Mouse (Mus musculus): Measurements from ENCODE around the gene Hnrnpa3. TPM values are rescaled to one million over a fixed set of nuclear protein-coding genes. Genes with fewer than 3 reads are reported as not detected.
A peak's percentile ranks its signal among the peaks of the same experiment; 100 is the strongest.
"Not testable (repeated sequence)": the region's sequence is repeated elsewhere in the genome, so short reads cannot be mapped to it uniquely, and the experiment has no call there.

Gene Hnrnpa3
- polyA plus RNA-seq, 1 experiment from 2014 or later, result 384 TPM

GRCm38 (mm10) chr2:75642312-75642711, 16.7 kb upstream of the Hnrnpa3 start:
- H3K9me3 ChIP-seq; H3K27me3 ChIP-seq (replicated peaks; ENCODE audit: low read depth, poor library complexity, severe bottlenecking); H3K36me3 ChIP-seq (replicated peaks); DNase-seq (ENCODE audit: low spot score); H3K27ac ChIP-seq (replicated peaks); H3K4me3 ChIP-seq: not testable (repeated sequence)
- peaks cover 12% of the 10 kb centered on the region for H3K4me1 ChIP-seq
- 94% methylated on average over 4 of the region's 4 CpGs for WGBS

- peak overlapping the region; percentile 30; the same call in 1 of the 2 replicates for H3K27ac ChIP-seq (replicated peaks)
- no peak overlapping the region for H3K4me3 ChIP-seq
- no peaks in the 10 kb centered on the region for H3K27me3 ChIP-seq (replicated peaks; ENCODE audit: low read depth, poor library complexity, severe bottlenecking)
- H3K9me3 ChIP-seq, result no peaks in the 10 kb centered on the region
- DNase-seq (ENCODE audit: low spot score), result peak; percentile 39
- H3K4me1 ChIP-seq, result peaks cover 12% of the 10 kb centered on the region
- H3K36me3 ChIP-seq (replicated peaks), result no peaks in the 10 kb centered on the region
- 81% methylated on average over 8 of the region's 8 CpGs for WGBS
Observed at GRCm38 (mm10) chr2:75642795-75643550, 16.1 kb upstream of the Hnrnpa3 start.

- no peaks in the 10 kb centered on the region for H3K27me3 ChIP-seq (replicated peaks; ENCODE audit: low read depth, poor library complexity, severe bottlenecking)
- 88% methylated on average over 6 of the region's 6 CpGs for WGBS
- no peaks in the 10 kb centered on the region for H3K36me3 ChIP-seq (replicated peaks)
- no peak overlapping the region for H3K4me3 ChIP-seq
- H3K4me1 ChIP-seq, result peaks cover 12% of the 10 kb centered on the region
- 0 out of 2 replicates have a peak overlapping the region, but pooled peaks have one; percentile 1 for H3K27ac ChIP-seq (replicated peaks)
- DNase-seq (ENCODE audit: low spot score), result no peak
- H3K9me3 ChIP-seq, result no peaks in the 10 kb centered on the region
Observed at GRCm38 (mm10) chr2:75643950-75644349, 15.1 kb upstream of the Hnrnpa3 start.

GRCm38 (mm10) chr2:75645251-75645650, 13.8 kb upstream of the Hnrnpa3 start:
- 94% methylated on average over 12 of the region's 12 CpGs for WGBS
- DNase-seq (ENCODE audit: low spot score), result no peak
- H3K36me3 ChIP-seq (replicated peaks), result no peaks in the 10 kb centered on the region
- H3K4me1 ChIP-seq, result peaks cover 12% of the 10 kb centered on the region
- no peaks in the 10 kb centered on the region for H3K27me3 ChIP-seq (replicated peaks; ENCODE audit: low read depth, poor library complexity, severe bottlenecking)
- H3K4me3 ChIP-seq, result no peak overlapping the region
- H3K9me3 ChIP-seq, result no peaks in the 10 kb centered on the region
- no peak overlapping the region for H3K27ac ChIP-seq (replicated peaks)

GRCm38 (mm10) chr2:75650437-75650836, 8.6 kb upstream of the Hnrnpa3 start:
- no peak overlapping the region for H3K27ac ChIP-seq (replicated peaks)
- no peaks in the 10 kb centered on the region for H3K9me3 ChIP-seq
- no peaks in the 10 kb centered on the region for H3K36me3 ChIP-seq (replicated peaks)
- H3K4me1 ChIP-seq, result no peaks in the 10 kb centered on the region
- DNase-seq (ENCODE audit: low spot score), result no peak
- no peak overlapping the region for H3K4me3 ChIP-seq
- no peaks in the 10 kb centered on the region for H3K27me3 ChIP-seq (replicated peaks; ENCODE audit: low read depth, poor library complexity, severe bottlenecking)
- 89% methylated on average over 1 of the region's 1 CpGs for WGBS

GRCm38 (mm10) chr2:75653150-75653549, 5.9 kb upstream of the Hnrnpa3 start:
- no peak overlapping the region for H3K4me3 ChIP-seq
- no peaks in the 10 kb centered on the region for H3K9me3 ChIP-seq
- H3K4me1 ChIP-seq, result peaks cover 11% of the 10 kb centered on the region
- no peak for DNase-seq (ENCODE audit: low spot score)
- no peak overlapping the region for H3K27ac ChIP-seq (replicated peaks)
- H3K36me3 ChIP-seq (replicated peaks), result no peaks in the 10 kb centered on the region
- H3K27me3 ChIP-seq (replicated peaks; ENCODE audit: low read depth, poor library complexity, severe bottlenecking), result no peaks in the 10 kb centered on the region

GRCm38 (mm10) chr2:75654679-75655078, 4.4 kb upstream of the Hnrnpa3 start:
- peaks cover 12% of the 10 kb centered on the region for H3K4me1 ChIP-seq
- WGBS, result 89% methylated on average over 1 of the region's 1 CpGs
- H3K27me3 ChIP-seq (replicated peaks; ENCODE audit: low read depth, poor library complexity, severe bottlenecking), result no peaks in the 10 kb centered on the region
- no peak overlapping the region for H3K27ac ChIP-seq (replicated peaks)
- H3K36me3 ChIP-seq (replicated peaks), result no peaks in the 10 kb centered on the region
- DNase-seq (ENCODE audit: low spot score), result no peak
- no peak overlapping the region for H3K4me3 ChIP-seq
- H3K9me3 ChIP-seq, result no peaks in the 10 kb centered on the region

- H3K4me3 ChIP-seq, result 0 out of 2 replicates have a peak overlapping the region, but pooled peaks have one; percentile 13
- H3K9me3 ChIP-seq, result no peaks in the 10 kb centered on the region
- H3K27me3 ChIP-seq (replicated peaks; ENCODE audit: low read depth, poor library complexity, severe bottlenecking), result no peaks in the 10 kb centered on the region
- peaks cover 13% of the 10 kb centered on the region for H3K36me3 ChIP-seq (replicated peaks)
- H3K27ac ChIP-seq (replicated peaks), result peak overlapping the region; percentile 100
- no peak for DNase-seq (ENCODE audit: low spot score)
- WGBS, result 93% methylated on average over 5 of the region's 5 CpGs
- H3K4me1 ChIP-seq, result peaks cover 19% of the 10 kb centered on the region
Observed at GRCm38 (mm10) chr2:75656924-75657323, 2.1 kb upstream of the Hnrnpa3 start.

- Histone ChIP-seq H3K27me3 (replicated peaks; ENCODE audit: low read depth, poor library complexity, severe bottlenecking) (no peaks in the 10 kb centered on the region), H3K4me3 (peak overlapping the region; percentile 100), H3K4me1 (peaks cover 19% of the 10 kb centered on the region), H3K9me3 (no peaks in the 10 kb centered on the region), H3K27ac (replicated peaks) (peak overlapping the region; percentile 100), H3K36me3 (replicated peaks) (peaks cover 25% of the 10 kb centered on the region)
- peak; percentile 80 for DNase-seq (ENCODE audit: low spot score)
- 3% methylated on average over 18 of the region's 18 CpGs for WGBS
Observed at GRCm38 (mm10) chr2:75657907-75658691, 962 bp upstream of the Hnrnpa3 start.

GRCm38 (mm10) chr2:75659629-75659960, 534 bp downstream of the Hnrnpa3 start:
- Histone ChIP-seq H3K36me3 (replicated peaks) (peaks cover 40% of the 10 kb centered on the region), H3K9me3 (no peaks in the 10 kb centered on the region), H3K4me3 (peak overlapping the region; percentile 100), H3K27me3 (replicated peaks; ENCODE audit: low read depth, poor library complexity, severe bottlenecking) (no peaks in the 10 kb centered on the region), H3K27ac (replicated peaks) (peak overlapping the region; percentile 100), H3K4me1 (peaks cover 19% of the 10 kb centered on the region)
- under 1% methylated on average over 47 of the region's 47 CpGs for WGBS
- DNase-seq (ENCODE audit: low spot score), result peak; percentile 92

GRCm38 (mm10) chr2:75660255-75660948, 1.3 kb downstream of the Hnrnpa3 start:
- peaks cover 47% of the 10 kb centered on the region for H3K36me3 ChIP-seq (replicated peaks)
- peak overlapping the region; percentile 100 for H3K27ac ChIP-seq (replicated peaks)
- no peaks in the 10 kb centered on the region for H3K27me3 ChIP-seq (replicated peaks; ENCODE audit: low read depth, poor library complexity, severe bottlenecking)
- WGBS, result 6% methylated on average over 15 of the region's 15 CpGs
- peak overlapping the region; percentile 100 for H3K4me3 ChIP-seq
- no peaks in the 10 kb centered on the region for H3K9me3 ChIP-seq
- H3K4me1 ChIP-seq, result peaks cover 19% of the 10 kb centered on the region
- no peak for DNase-seq (ENCODE audit: low spot score)

- WGBS, result 45% methylated on average over 2 of the region's 2 CpGs
- H3K4me3 ChIP-seq, result peak overlapping the region; percentile 100
- no peaks in the 10 kb centered on the region for H3K9me3 ChIP-seq
- H3K27ac ChIP-seq (replicated peaks), result no peak overlapping the region
- H3K27me3 ChIP-seq (replicated peaks; ENCODE audit: low read depth, poor library complexity, severe bottlenecking), result no peaks in the 10 kb centered on the region
- DNase-seq (ENCODE audit: low spot score), result no peak
- peaks cover 47% of the 10 kb centered on the region for H3K36me3 ChIP-seq (replicated peaks)
- H3K4me1 ChIP-seq, result peaks cover 19% of the 10 kb centered on the region
Observed at GRCm38 (mm10) chr2:75661106-75661505, 2.0 kb downstream of the Hnrnpa3 start.

All from embryonic facial prominence, embryonic 10.5 days (tissue).